Mouse (Mus musculus) heart, postnatal 0 days (tissue): ENCODE results near the gene BC035044.

Experiments used
- CTCF ChIP-seq: IDR thresholded peaks from 2 replicates; pipeline ENCODE4 v1.5.1; 2016; ENCODE audit warnings: antibody characterized with exemption, control low read depth, low read depth
- EP300 ChIP-seq: IDR thresholded peaks from 2 replicates; pipeline ENCODE4 v1.6.1; 2016; ENCODE audit warnings: antibody characterized with exemption, low read depth

DNA sequence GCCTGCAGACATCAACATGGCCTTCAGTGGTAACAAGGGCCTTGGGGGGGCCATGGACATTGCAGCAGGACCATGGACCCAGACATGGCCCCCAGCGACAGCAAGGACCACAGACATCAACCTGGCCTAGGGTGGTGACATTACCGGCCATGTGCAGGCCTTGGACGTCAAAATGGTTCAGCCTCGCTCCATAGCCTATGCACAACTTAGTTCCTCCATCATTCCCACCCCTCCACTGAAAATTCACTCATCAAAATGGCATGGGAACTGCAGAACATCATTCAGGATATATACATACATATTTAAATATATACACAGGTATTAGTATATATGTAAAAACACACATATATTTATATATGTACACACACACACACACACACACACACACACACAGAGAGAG lies 43.5 kb downstream of the BC035044 start:
- no peak for TF ChIP-seq EP300
- no peak for TF ChIP-seq CTCF
